Mouse (Mus musculus) midbrain, embryonic 10.5 days (tissue): Measurements from ENCODE around the gene Bcar1. TPM values are rescaled to one million over a fixed set of nuclear protein-coding genes. Genes with fewer than 3 reads are reported as not detected.

Experiments
- DNase-seq: peaks from one replicate; pipeline ENCODE4 v3.0.0-alpha.2; 2017; ENCODE audit warnings: low spot score
- H3K27ac ChIP-seq: fragments of 300-500 bp; sonication (generic); replicated peaks from 2 replicates; pipeline ENCODE4 v1.5.1; 2016; ENCODE audit warnings: mild to moderate bottlenecking
- H3K27me3 ChIP-seq: fragments of 300-500 bp; sonication (generic); 2 replicates; pipeline ENCODE4 v1.6.1; 2016; ENCODE audit warnings: low read depth, mild to moderate bottlenecking; ENCODE audit not compliant: poor library complexity, severe bottlenecking
- H3K36me3 ChIP-seq: fragments of 300-500 bp; sonication (generic); 2 replicates; pipeline ENCODE4 v1.6.1; 2016; ENCODE audit warnings: mild to moderate bottlenecking, moderate library complexity
- H3K4me1 ChIP-seq: fragments of 300-500 bp; sonication (generic); 2 replicates; pipeline ENCODE4 v1.6.1; 2016
- H3K4me3 ChIP-seq: fragments of 300-500 bp; sonication (generic); 2 replicates; pipeline ENCODE4 v1.5.1; 2016; ENCODE audit warnings: mild to moderate bottlenecking, moderate library complexity
- H3K9me3 ChIP-seq: fragments of 300-500 bp; sonication (generic); replicated peaks from 2 replicates; pipeline ENCODE4 v1.6.1; 2016; ENCODE audit warnings: mild to moderate bottlenecking
- WGBS: fragments of 180-500 bp; shearing (Covaris S2); methylation state at CpG from one replicate; pipeline ENCODE4 v1.1.7; 2016; 5-methylcytosine and 5-hydroxymethylcytosine counted together
- polyA plus RNA-seq: library from polyadenylated mRNA; unstranded; fragments of >200 nt; fragmentation: Nextera tagmentation; extraction: Ambion mirVana; gene quantifications from 2 replicates; pipeline ENCODE4 v1.2.1, GENCODE M21; 2016

The Bcar1 gene
- polyA plus RNA-seq, 1 experiment from 2014 or later = 52.4 TPM

- Histone ChIP-seq H3K9me3 (no peaks in the 10 kb centered on the region), H3K4me3 (no peak overlapping the region), H3K4me1 (0 out of 2 replicates have a peak, but pooled peaks cover 3% of the 10 kb centered on the region), H3K27ac (no peak overlapping the region), H3K36me3 (peaks cover 26% of the 10 kb centered on the region), H3K27me3 (no peaks in the 10 kb centered on the region)
- DNase-seq = no peak
- WGBS = 67% methylated on average over 3 of the region's 3 CpGs
Observed at GRCm38 (mm10) chr8:111705222-111705621, 38.4 kb downstream of the Bcar1 start.

- Histone ChIP-seq H3K4me1 (0 out of 2 replicates have a peak, but pooled peaks cover 3% of the 10 kb centered on the region), H3K27ac (no peak overlapping the region), H3K27me3 (no peaks in the 10 kb centered on the region), H3K9me3 (no peaks in the 10 kb centered on the region), H3K36me3 (peaks cover 19% of the 10 kb centered on the region), H3K4me3 (no peak overlapping the region)
- 94% methylated on average over 12 of the region's 12 CpGs for WGBS
- no peak for DNase-seq
Observed at GRCm38 (mm10) chr8:111704585-111704984, 39.0 kb downstream of the Bcar1 start.

- Histone ChIP-seq H3K4me3 (no peak overlapping the region), H3K36me3 (no peaks in the 10 kb centered on the region), H3K4me1 (0 out of 2 replicates have a peak, but pooled peaks cover 3% of the 10 kb centered on the region), H3K9me3 (no peaks in the 10 kb centered on the region; the same call in 1 of the 2 replicates), H3K27ac (no peak overlapping the region), H3K27me3 (no peaks in the 10 kb centered on the region)
- 88% methylated on average over 9 of the region's 9 CpGs for WGBS
- DNase-seq = no peak
Observed at GRCm38 (mm10) chr8:111701380-111701779, 42.2 kb downstream of the Bcar1 start.

- no peaks in the 10 kb centered on the region for H3K4me1 ChIP-seq
- H3K27me3 ChIP-seq = no peaks in the 10 kb centered on the region
- H3K4me3 ChIP-seq = no peak overlapping the region
- no peak for DNase-seq
- H3K9me3 ChIP-seq = no peaks in the 10 kb centered on the region; the same call in 1 of the 2 replicates
- no peaks in the 10 kb centered on the region for H3K36me3 ChIP-seq
- 89% methylated on average over 5 of the region's 5 CpGs for WGBS
- H3K27ac ChIP-seq = no peak overlapping the region
Observed at GRCm38 (mm10) chr8:111700740-111701139, 42.9 kb downstream of the Bcar1 start.

GRCm38 (mm10) chr8:111700201-111700600, 43.4 kb downstream of the Bcar1 start:
- no peaks in the 10 kb centered on the region; the same call in 1 of the 2 replicates for H3K9me3 ChIP-seq
- H3K4me3 ChIP-seq = no peak overlapping the region
- H3K36me3 ChIP-seq = no peaks in the 10 kb centered on the region
- WGBS = 84% methylated on average over 3 of the region's 3 CpGs
- H3K27ac ChIP-seq = no peak overlapping the region
- DNase-seq = no peak
- no peaks in the 10 kb centered on the region for H3K4me1 ChIP-seq
- H3K27me3 ChIP-seq = no peaks in the 10 kb centered on the region

- Histone ChIP-seq H3K27ac (no peak overlapping the region), H3K36me3 (no peaks in the 10 kb centered on the region), H3K4me1 (no peaks in the 10 kb centered on the region), H3K4me3 (no peak overlapping the region), H3K27me3 (no peaks in the 10 kb centered on the region), H3K9me3 (no peaks in the 10 kb centered on the region; the same call in 1 of the 2 replicates)
- no peak for DNase-seq
- 50% methylated on average over 1 of the region's 1 CpGs for WGBS
Observed at GRCm38 (mm10) chr8:111699035-111699434, 44.6 kb downstream of the Bcar1 start.

- no peaks in the 10 kb centered on the region; the same call in 1 of the 2 replicates for H3K9me3 ChIP-seq
- 85% methylated on average over 10 of the region's 10 CpGs for WGBS
Observed at GRCm38 (mm10) chr8:111697655-111698054, 46.0 kb downstream of the Bcar1 start.

GRCm38 (mm10) chr8:111695441-111695840, 48.2 kb downstream of the Bcar1 start:
- peaks cover 6% of the 10 kb centered on the region; the same call in 1 of the 2 replicates for H3K4me1 ChIP-seq
- no peaks in the 10 kb centered on the region for H3K27me3 ChIP-seq
- H3K27ac ChIP-seq = no peak overlapping the region
- H3K36me3 ChIP-seq = no peaks in the 10 kb centered on the region
- H3K4me3 ChIP-seq = no peak overlapping the region
- WGBS = 77% methylated on average over 7 of the region's 7 CpGs
- no peaks in the 10 kb centered on the region; the same call in 1 of the 2 replicates for H3K9me3 ChIP-seq
- DNase-seq = no peak

More at GRCm38 (mm10) chr8:111697655-111698054, 46.0 kb downstream of the Bcar1 start:
- Histone ChIP-seq H3K27me3 (no peaks in the 10 kb centered on the region), H3K4me1 (peaks cover 6% of the 10 kb centered on the region; the same call in 1 of the 2 replicates), H3K4me3 (no peak overlapping the region), H3K27ac (no peak overlapping the region), H3K36me3 (no peaks in the 10 kb centered on the region)
- no peak for DNase-seq

- no peak for DNase-seq
- no peak overlapping the region for H3K4me3 ChIP-seq
- H3K36me3 ChIP-seq = no peaks in the 10 kb centered on the region
- H3K9me3 ChIP-seq = no peaks in the 10 kb centered on the region; the same call in 1 of the 2 replicates
- H3K27me3 ChIP-seq = no peaks in the 10 kb centered on the region
- 0 out of 2 replicates have a peak overlapping the region, but pooled peaks have one; percentile 17 for H3K27ac ChIP-seq
- 74% methylated on average over 6 of the region's 6 CpGs for WGBS
- H3K4me1 ChIP-seq = peaks cover 6% of the 10 kb centered on the region; the same call in 1 of the 2 replicates
Observed at GRCm38 (mm10) chr8:111693261-111693741, 50.3 kb downstream of the Bcar1 start.

- WGBS = 86% methylated on average over 2 of the region's 2 CpGs
- H3K4me3 ChIP-seq = no peak within 1 kb of the TSS
- no peak for DNase-seq
- no peaks in the 10 kb centered on the region for H3K9me3 ChIP-seq
- H3K27me3 ChIP-seq = no peaks in the 10 kb centered on the region
- no peak within 1 kb of the TSS for H3K27ac ChIP-seq
- H3K4me1 ChIP-seq = peaks cover 6% of the 10 kb centered on the region; the same call in 1 of the 2 replicates
- H3K36me3 ChIP-seq = no peaks in the 10 kb centered on the region
Observed at GRCm38 (mm10) chr8:111690960-111691445, 52.6 kb downstream of the Bcar1 start, which contains the start of gene Ctrb1. Gene Ctrb1, minus strand, starts transcription at chr8:111691010.

- Histone ChIP-seq H3K27ac (no peak overlapping the region), H3K27me3 (no peaks in the 10 kb centered on the region), H3K4me3 (no peak overlapping the region), H3K36me3 (no peaks in the 10 kb centered on the region), H3K4me1 (no peaks in the 10 kb centered on the region), H3K9me3 (no peaks in the 10 kb centered on the region)
- DNase-seq = no peak
- 90% methylated on average over 13 of the region's 13 CpGs for WGBS
Observed at GRCm38 (mm10) chr8:111686881-111687280, 56.7 kb downstream of the Bcar1 start.

- Histone ChIP-seq H3K4me1 (peaks cover 3% of the 10 kb centered on the region; the same call in 1 of the 2 replicates), H3K36me3 (no peaks in the 10 kb centered on the region), H3K27ac (no peak overlapping the region), H3K4me3 (no peak overlapping the region), H3K9me3 (no peaks in the 10 kb centered on the region), H3K27me3 (no peaks in the 10 kb centered on the region)
- DNase-seq = no peak
- 38% methylated on average over 9 of the region's 9 CpGs for WGBS
Observed at GRCm38 (mm10) chr8:111682521-111682920, 61.1 kb downstream of the Bcar1 start.

GRCm38 (mm10) chr8:111681153-111681552, 62.5 kb downstream of the Bcar1 start:
- DNase-seq = no peak
- no peak overlapping the region for H3K4me3 ChIP-seq
- 80% methylated on average over 11 of the region's 11 CpGs for WGBS
- no peaks in the 10 kb centered on the region for H3K36me3 ChIP-seq
- no peak overlapping the region for H3K27ac ChIP-seq
- peaks cover 3% of the 10 kb centered on the region; the same call in 1 of the 2 replicates for H3K4me1 ChIP-seq
- peaks cover 8% of the 10 kb centered on the region; the same call in 1 of the 2 replicates for H3K9me3 ChIP-seq
- H3K27me3 ChIP-seq = no peaks in the 10 kb centered on the region
